Mouse (Mus musculus) WW6 (cell line): ENCODE results near the gene Gm5901.
A peak's percentile ranks its signal among the peaks of the same experiment; 100 is the strongest.
"Not testable (repeated sequence)": the region's sequence is repeated elsewhere in the genome, so short reads cannot be mapped to it uniquely, and the experiment has no call there.

Experiments
- DNase-seq: peaks from one replicate; pipeline ENCODE4 v3.0.0-alpha.2; 2013; ENCODE audit warnings: low read depth, low spot score

The Gm5901 gene

GRCm38 (mm10) chr7:105404268-105404667 is 29.4 kb downstream of the Gm5901 start, which contains the start of gene Cnga4:
Gene Cnga4 (plus strand): TSS chr7:105404568.
- DNase-seq, result no peak

GRCm38 (mm10) chr7:105406322-105406721 is 31.5 kb downstream of the Gm5901 start:
- no peak for DNase-seq

- not testable (repeated sequence) for DNase-seq
These were observed 37.2 kb downstream of the Gm5901 start for GRCm38 (mm10) chr7:105411874-105412632.

GRCm38 (mm10) chr7:105414385-105414784 is 39.5 kb downstream of the Gm5901 start:
- no peak for DNase-seq

- no peak for DNase-seq
These were observed 41.7 kb downstream of the Gm5901 start for GRCm38 (mm10) chr7:105416529-105416928.

GRCm38 (mm10) chr7:105418106-105418505 is 43.3 kb downstream of the Gm5901 start:
- DNase-seq, result no peak

GRCm38 (mm10) chr7:105420903-105421302 is 46.1 kb downstream of the Gm5901 start:
- DNase-seq, result no peak

- no peak for DNase-seq
These were observed 49.5 kb downstream of the Gm5901 start for GRCm38 (mm10) chr7:105424368-105424767.

- peak; percentile 36 for DNase-seq
These were observed 50.7 kb downstream of the Gm5901 start, which contains the start of gene Cckbr for GRCm38 (mm10) chr7:105425424-105426043. Gene Cckbr (plus strand): TSS chr7:105425731.

GRCm38 (mm10) chr7:105426051-105426450 is 51.2 kb downstream of the Gm5901 start:
- DNase-seq, result no peak
